Mouse (Mus musculus): ENCODE measurements around the gene Ccdc85a.
A peak's percentile ranks its signal among the peaks of the same experiment; 100 is the strongest.

Gene Ccdc85a

DNA sequence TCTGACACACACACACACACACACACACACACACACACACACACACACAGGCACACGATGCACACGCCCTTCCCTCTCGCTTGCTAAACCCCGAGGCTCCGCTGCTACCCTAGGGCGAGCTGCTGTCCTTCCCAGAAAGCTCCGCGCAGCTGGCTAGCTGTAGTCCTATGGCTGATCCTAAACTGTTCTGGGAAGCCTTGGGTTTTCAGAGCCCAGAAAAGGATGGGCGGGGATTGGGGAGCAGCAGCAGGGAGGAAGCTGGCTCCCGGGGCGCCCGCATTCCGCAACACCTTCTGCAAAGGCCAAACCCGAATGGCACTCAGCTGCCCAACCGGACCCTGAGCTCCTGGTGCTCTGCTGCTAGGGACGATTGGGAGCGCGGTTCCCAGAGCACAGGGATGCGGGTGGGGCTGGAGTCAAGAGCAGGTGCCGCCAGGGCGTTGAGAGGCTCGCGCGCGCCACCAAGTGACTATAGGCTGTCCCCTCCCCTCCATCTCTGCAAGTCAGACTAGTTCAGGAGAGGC is at the start of gene Ccdc85a:
Ccdc85a (minus strand) TSS at position 414 of the 524 bp plus-strand sequence.
- DNase-seq (ENCODE audit: low read depth, low spot score), result peak; percentile 92

DNA sequence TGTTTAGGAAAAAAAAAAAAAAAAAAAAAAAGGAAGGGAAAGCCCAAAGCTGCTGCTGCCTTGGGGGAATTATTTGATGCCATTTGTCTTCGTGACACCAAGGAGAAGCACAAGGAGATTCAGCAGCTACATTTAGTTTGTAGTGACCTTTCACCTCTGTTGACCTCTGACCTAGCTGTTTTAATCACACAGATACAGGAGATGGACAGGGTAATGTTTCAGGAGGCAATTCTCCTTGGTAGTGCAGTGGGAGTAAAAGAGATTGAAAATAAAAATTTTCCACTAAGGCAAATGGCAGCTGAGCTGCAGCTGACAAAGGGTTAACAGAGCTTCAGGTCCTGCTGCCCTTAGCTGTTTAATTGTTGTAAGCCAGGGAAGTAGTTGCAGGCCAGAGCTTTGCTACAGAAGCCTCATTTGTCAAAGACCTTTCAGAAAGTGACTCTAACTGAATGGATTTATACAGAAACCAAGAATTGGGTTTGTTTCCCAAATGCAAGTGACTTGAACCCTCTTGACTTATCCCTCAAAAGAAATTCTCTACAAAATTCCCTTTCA is 49.5 kb upstream of the Ccdc85a start:
- DNase-seq (ENCODE audit: low read depth, low spot score), result no peak

DNA sequence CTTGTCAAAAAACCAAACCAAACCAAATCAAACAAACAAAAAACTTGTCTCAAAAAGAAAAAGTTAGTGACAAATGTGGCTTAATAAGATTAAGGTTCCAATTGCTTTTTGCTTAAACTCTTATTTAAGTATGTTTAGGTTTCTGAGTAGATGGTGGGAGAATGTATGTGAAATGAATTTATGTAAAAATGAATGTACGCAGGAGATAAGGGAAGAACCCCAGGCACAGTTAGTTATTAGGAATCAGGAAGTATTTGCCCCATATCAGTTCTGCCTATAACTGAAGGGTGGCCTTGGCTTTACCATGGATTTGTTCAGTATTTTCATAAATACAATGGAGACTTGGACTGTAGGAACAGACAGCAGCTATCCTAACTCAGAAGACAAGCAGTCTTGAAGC is 49.0 kb upstream of the Ccdc85a start:
- no peak for DNase-seq (ENCODE audit: low read depth, low spot score)

DNA sequence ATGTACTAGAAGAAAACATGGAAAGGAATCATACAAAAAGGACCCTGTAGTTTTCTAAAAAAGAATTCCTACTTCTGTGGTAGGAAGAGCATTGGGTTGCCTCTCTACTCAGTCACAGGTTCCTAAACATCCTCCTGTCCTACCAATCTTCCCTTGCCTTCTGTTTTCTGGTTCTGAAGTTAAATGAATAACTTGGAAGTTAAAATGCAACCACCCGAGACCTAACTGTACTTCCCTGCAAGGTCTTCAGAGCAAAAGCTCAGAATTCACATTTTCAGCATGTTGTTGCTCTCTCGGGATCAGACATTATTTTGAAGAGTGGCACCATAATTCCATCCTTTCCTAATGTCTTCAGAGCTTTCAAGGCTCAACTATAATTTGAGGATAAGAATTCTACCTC is 46.6 kb upstream of the Ccdc85a start:
- DNase-seq (ENCODE audit: low read depth, low spot score), result no peak

DNA sequence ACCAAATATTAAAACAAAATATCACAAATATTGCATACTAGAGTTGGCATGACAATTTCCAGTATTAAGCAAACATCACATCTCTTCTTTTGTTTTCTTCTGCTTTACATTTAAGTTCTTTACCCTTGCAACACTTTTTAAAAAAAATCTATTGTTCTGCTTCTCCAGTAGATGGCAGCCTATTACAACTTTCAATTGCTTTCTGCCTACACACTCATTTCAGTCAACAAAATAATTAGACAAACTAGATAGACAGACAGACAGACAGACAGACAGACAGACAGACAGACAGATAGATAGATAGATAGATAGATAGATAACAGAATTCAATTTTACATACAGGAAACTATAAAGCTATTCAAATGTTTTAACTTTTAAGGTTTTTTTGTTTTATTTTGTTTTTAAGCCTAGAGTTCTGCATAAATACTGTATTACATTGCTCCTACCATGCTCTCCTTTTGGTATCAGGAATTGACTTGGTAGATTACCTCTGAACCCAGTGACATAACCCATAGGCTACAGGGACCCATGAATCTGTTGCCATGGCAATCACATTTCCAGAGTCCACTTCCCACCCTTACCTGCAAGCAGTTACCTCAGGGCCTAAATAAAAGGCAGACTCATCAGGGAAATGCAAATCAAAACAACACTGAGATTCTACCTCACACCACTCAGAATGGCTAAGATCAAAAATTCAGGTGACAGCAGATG is 26.8 kb upstream of the Ccdc85a start:
- peak; percentile 28 for DNase-seq (ENCODE audit: low read depth, low spot score)

DNA sequence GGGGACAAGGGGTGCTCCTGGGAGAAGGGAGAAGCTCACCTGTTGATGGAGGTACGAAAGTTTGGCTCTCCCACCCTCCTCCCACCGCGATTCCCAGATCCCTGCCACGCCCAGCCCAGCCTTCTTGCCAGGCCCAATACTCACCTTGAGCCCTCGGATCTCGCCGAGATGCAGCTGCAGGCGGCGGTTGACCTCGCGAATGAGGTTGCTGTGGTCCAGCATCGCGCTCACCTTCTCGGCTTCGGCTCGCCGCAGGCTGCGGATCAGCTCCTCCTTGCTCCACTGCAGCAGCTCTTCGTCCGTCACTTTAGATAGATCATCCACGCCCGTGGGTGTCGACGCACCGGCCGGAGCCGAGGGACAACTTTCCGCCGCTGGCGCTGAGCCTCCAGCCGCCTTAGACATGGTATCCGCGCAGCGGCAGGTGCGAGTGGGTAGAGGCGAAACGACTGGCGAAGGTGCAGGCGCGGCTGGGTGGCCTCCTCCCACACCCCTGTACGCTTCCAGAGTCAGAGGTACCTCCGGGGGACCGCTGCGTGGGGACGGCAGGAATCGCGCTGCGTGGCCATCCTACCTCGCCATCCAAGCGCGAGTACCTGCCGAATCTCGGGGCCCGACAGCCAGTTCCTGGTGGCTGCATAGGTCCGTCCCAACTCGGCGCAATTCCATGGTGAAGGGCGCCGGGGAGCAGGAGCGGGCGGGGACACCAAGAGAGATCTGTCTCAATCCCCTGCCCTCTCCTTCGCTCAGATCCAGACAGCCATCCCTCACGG is 800 bp downstream of the Ccdc85a start:
- peak; percentile 57 for DNase-seq (ENCODE audit: low read depth, low spot score)

DNA sequence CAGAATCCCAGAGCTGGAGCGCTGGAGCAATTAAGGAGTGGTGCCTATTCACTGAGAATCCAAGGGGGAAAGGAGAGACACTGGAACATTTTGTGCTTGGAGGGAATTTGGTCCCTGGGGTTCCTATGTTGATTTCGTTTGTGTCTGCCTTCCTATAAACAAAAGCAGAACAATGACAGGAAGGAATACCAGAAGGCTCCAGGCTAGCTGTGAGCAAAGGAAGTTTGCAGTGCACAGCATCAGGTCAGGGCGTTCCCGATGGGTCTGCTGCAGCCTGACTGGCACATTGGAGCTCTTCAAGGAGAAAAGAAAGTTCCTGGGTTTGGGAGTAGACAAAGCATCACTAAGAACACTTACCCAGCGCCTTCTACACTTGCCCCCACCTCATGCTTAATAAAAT is 1.9 kb downstream of the Ccdc85a start:
- peak; percentile 93 for DNase-seq (ENCODE audit: low read depth, low spot score)

DNA sequence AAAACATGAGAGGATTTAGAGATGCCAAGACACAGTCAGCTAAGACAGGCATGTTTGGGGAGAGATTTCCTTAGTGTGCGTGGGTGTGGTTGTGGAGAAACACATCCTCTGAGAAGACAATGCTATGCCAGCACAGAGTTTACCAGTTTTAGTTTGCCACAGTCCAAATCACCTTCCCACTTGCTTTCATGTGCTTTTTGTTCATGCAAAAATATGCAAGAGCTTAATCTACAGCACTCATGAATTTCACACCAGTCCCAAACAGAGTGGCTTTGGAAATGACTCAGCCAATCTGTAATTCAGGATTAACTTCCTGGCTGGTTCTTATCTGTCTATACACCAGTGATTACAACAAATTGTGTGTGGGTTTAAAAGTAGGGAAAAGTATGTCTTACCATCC is 11.7 kb downstream of the Ccdc85a start:
- no peak for DNase-seq (ENCODE audit: low read depth, low spot score)

DNA sequence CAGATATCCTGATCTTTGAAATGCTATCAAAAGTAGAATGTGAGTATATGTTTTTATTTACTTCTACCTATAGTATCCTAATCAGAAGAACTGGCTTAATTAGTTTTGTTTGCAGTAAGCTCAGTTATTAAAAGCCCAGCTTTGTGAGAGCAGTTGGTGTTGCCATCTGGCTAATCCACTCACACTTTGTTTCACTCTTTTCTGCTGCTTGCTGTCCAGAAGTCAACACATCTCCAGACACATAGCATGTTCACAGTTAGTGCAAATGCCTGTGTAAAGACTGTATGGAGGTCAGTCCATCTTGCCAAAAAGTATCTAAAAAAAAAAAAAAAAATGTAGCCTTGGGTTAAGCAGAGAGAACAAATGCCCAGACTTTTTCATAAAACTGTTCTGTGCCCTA is 27.7 kb downstream of the Ccdc85a start:
- no peak for DNase-seq (ENCODE audit: low read depth, low spot score)

DNA sequence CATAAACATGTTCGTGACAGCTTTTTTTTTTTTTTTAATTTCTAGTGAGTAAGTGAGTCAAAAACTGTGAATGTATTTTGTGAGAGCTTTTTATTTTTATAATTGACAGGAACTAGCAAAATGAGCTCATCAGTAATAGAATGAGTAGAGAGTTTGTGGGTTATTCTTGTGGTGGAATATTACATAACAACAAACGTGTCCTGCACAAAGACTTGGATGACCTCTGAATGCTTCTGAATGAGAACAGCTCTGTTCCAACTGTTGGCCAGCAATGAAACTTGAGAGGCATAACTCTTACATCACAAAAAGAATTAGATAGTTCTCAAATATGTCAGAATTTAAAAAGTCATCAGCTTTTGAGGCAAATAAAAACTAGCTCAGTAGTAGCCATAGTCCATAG is 40.7 kb downstream of the Ccdc85a start:
- no peak for DNase-seq (ENCODE audit: low read depth, low spot score)

DNA sequence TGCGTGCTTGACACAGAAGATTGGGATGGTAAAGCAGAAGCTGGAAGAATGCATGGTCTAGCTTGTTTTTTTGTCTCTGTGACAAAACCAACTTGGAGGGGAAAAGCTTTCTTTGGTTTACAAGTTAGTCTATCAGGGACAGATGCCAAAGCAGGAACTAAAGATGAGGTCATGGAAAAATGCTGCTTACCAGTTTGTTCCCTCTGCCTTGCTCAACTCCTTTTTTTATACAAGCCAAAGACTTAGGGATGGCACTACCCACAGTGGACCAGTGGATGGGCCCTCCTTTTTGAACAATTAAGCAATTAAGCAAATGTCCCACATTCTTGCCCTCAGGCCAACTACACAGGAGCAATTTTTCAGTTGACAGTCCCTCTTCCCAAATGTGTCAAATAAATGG is 42.8 kb downstream of the Ccdc85a start:
- DNase-seq (ENCODE audit: low read depth, low spot score), result no peak

DNA sequence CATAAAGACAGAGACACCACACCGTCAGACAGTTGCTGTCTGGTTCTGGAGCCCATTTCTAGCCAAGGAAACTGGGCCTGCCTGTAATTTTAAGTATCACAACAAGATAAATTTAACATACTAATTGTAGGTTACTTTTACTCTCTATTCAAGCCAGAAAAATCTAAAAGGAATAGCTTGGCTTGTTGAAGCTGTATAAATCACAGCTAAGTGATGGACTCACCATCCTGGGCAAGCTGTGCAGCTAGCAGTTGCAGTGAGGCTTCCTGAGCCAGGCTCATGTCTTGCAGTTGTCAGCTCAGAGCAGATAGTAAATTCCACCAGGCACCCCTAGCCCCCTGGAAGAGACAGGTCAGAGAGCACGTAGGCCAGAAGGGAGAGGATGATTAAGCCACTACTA is 50.8 kb downstream of the Ccdc85a start:
- no peak for DNase-seq (ENCODE audit: low read depth, low spot score)

DNA sequence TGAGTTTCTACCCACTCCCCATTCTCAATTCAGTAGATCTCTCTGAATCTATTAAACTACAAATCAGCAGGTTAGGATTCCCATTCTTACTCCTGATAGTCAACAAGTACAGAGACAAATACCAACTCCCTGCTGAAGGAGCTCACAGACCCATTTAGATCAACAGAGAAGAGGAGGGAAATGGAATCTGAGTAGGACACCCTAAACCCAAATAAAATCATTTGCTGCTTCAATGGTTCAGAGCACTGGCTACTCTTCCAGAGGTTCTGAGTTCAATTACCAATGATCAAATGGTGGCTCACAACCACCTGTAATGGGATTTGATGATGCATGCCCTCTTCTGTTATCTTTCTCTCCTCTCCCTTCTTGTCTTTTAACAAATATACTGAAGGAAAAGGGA is 82.9 kb downstream of the Ccdc85a start:
- DNase-seq (ENCODE audit: low read depth, low spot score), result no peak

DNA sequence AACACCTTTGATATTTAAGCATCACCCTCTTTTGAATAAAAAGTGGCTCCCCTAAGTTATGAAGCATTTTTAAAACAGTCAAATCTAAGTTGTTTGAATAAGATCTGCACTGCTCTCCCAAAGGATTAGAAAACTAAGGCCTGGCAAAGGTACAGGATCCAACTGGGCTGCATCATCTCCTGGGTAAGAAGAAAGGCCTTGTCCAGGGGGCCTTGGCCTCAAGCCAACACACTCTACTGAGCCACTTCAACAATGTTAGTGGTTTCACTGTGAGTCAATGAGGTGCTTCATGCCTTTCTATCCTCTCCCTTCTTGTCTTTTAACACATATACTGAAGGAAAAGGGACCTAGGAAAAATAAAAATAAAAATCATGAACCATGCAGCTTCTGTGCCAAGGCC is 87.1 kb downstream of the Ccdc85a start:
- no peak for DNase-seq (ENCODE audit: low read depth, low spot score)

DNA sequence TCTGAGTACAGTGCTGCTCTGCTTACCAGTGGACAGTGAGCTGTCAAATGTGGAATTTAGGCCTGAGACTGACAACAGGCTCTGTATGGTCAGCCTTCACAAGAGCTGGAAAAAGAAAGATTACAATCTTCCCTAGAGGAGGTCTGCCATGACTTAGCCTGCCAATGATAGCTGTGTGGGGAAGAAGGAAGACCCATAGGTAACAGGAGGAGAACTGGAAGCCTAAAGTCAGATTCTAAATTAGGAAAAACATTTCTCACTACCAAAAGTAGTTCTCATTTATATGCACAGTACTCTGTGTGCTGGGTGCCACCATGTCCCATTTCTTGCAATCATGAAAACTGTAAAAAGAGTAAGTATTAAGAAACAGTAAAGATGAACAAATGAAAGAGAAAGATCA is 90.8 kb downstream of the Ccdc85a start:
- DNase-seq (ENCODE audit: low read depth, low spot score), result no peak

DNA sequence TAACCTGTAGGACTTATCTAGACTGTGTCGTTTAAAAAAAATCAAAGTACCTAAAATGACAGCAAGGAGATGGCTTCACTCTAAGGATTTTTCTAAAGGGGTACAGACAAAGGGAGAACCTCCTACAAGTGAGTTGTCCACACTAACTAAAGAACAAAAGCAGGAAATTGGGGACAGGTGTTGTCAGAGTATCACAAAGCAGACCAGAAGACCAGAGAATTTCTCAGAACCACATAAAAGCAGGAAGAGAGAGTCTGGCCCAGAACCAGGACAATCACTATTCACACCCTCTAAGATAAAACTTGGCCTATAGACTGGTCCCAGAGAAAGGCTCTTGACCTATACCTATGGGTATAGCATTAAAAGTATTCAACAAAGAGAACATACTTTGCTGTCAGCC is 92.8 kb downstream of the Ccdc85a start:
- DNase-seq (ENCODE audit: low read depth, low spot score), result no peak

DNA sequence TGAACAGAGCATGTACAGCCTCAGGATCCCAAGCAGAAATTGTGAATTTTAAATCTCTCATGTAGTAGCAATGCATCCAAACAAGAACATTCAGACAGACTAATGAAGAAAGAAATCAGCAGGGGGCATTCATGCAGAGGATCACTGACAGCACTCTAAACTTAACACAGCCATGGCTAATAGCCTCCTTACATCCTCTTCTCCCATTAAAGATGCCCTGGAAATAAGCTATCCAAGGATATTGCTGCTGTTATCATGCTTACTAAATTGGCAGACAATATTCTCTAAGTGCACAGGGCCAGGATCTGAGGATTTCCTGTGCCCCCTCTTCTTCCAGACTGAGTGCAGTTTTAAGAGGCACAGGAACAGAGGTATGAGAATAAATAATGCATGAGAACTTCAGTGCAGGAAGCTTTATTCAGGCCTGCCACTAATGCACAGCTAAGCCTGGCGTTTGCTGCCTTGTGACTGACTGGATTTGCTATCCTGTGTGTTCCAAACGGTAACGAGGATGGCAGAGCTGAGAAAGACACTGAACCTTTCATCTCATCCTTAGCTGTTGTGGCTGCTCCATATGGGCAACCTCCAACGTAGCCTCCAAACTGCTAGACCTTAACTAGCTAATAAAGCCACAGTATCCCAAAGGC is 99.9 kb downstream of the Ccdc85a start:
- DNase-seq (ENCODE audit: low read depth, low spot score), result no peak

DNA sequence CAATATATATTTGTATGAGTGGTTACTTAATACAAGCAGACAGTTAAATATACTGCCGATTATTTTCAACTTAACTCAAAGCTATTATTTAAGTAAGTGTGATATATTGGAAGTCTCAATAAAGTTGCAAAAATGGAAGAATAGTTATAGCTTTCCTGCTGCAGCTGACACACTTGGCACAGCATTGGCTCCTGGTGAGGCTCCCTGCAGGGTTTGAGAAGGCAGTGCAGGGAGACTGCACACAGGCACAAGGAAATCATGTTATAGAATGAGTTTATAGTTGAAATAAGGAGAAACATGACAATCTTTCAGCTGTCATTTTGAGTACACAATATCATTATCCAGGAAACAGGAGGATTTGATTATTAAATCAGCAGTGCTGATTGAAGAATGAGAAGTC is 107.0 kb downstream of the Ccdc85a start:
- no peak for DNase-seq (ENCODE audit: low read depth, low spot score)

DNA sequence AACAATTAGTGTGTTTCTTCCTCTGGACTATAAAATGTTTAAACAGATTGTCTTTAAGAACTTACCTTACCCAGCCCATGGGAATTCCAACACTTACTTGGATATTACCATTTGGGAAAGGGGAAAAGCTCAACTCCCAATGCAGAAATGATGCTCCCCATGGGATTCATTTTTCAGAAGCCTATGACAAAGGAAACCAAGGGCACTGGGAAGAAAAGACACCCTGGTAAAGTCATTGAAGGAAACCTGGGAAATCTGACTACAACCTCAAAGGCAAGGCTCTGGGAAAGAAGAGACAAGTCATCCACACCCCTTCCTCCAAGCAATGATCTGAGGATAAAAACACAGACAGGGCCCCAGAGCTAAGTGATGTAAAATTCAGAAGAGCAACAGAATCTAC is 118.4 kb downstream of the Ccdc85a start:
- no peak for DNase-seq (ENCODE audit: low read depth, low spot score)

DNA sequence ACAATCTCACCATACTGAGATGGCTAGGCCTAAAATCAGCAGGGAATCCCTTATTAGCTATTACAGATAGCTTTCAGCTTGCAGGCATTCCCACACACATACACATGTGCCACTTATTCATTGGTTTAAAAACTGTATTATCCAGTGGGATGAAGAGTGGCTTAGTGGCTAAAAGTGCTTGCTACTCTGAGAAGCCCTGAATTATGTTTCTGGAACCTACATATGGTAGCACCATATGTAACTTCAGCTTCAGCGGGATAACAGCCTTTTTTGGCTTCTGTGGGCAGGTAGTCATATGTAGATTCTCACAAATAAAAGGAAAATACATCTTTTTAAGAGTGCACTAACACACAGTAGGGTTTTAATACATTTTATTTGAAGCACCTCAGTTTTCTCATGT is 119.2 kb downstream of the Ccdc85a start:
- no peak for DNase-seq (ENCODE audit: low read depth, low spot score)

DNA sequence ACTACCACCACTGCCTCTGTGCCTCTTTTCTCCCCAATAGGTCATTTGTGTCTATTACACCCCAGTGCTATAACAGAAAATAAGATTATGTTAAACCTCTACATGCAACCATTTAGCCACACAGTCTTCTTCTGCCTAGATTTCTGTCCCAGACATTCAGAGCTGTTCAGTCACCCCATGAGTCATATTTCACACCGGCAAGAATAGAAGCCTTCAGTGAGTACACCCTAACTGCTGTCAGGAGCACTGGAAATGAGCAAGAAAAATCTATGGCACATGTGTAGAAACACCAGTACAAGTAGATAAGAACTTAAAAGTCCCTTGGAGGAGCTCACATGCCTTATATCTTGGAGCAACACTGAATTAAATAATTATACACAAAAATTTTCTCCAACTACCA is 125.0 kb downstream of the Ccdc85a start:
- DNase-seq (ENCODE audit: low read depth, low spot score), result no peak

DNA sequence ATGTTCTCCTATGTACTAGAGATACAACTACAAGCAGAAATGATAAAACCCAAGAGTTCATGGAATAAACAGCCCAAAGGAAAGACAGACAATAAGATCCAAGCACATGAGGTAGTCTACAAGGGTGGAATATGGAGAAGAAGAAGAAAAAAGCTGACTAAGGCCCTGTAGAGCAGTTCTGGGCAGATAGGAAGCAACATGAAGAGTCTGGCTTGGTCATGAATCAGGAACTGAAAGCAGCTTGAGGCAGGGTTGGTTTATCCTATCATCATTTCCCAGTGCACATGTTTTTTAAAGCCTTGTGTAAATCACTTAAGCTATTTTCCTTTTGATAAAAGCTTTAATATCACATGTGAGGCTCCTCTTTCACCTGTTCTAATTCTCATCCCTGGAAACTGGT is 144.2 kb downstream of the Ccdc85a start:
- DNase-seq (ENCODE audit: low read depth, low spot score), result no peak

Measured in R1 (cell line).